Mouse (Mus musculus) CH12F3 (cell line): Measurements from ENCODE around the gene Olfr1305.

ENCODE experiments used
- in situ Hi-C: fragments of 300-500 bp; cut with MboI; formaldehyde crosslinking; loops from 2 replicates; pipeline ENCODE4 v1.14.3; 2020; ENCODE audit warnings: low sequenced_read_pairs

Olfr1305 gene

GRCm38 (mm10) chr2:111877049-111877448 lies at the start of gene Olfr1305:
Gene Olfr1305, minus strand, starts transcription at chr2:111877149.
- in situ Hi-C loops, result no loop called here

- in situ Hi-C loops, result no loop called here
Observed at GRCm38 (mm10) chr2:111916171-111916570, 39.2 kb upstream of the Olfr1305 start, which contains the start of gene Olfr1306. Gene Olfr1306, minus strand, starts transcription at chr2:111916271.

- in situ Hi-C loops, result no loop called here
Observed at GRCm38 (mm10) chr2:111820240-111820639, 56.7 kb downstream of the Olfr1305 start, which contains the start of gene Olfr1303. Gene Olfr1303, minus strand, starts transcription at chr2:111820340.
